Mouse (Mus musculus): ENCODE measurements around the gene Neurl2. TPM values are rescaled to one million over a fixed set of nuclear protein-coding genes. Genes with fewer than 3 reads are reported as not detected.
A peak's percentile ranks its signal among the peaks of the same experiment; 100 is the strongest.
"Not testable (repeated sequence)": the region's sequence is repeated elsewhere in the genome, so short reads cannot be mapped to it uniquely, and the experiment has no call there.

Gene Neurl2
- polyA plus RNA-seq, 2 experiments: 5.5 to 7.2 TPM

- ATAC-seq (ENCODE audit: low FRiP score, low read depth): peak; percentile 30
- peaks cover 10% of the 10 kb centered on the region; the same call in 1 of the 2 replicates for H3K4me1 ChIP-seq (ENCODE audit: control insufficient read depth, insufficient read depth, low read length)
- H3K27me3 ChIP-seq (ENCODE audit: control insufficient read depth, insufficient read depth, low read length): peaks cover 41% of the 10 kb centered on the region
- 1% methylated on average over 42 of the region's 42 CpGs for WGBS
- peak overlapping the region; percentile 52 for H3K4me3 ChIP-seq (replicated peaks; ENCODE audit: low read length)
- H3K27ac ChIP-seq (replicated peaks; ENCODE audit: low read depth, low read length): no peak overlapping the region
- peak overlapping the region; percentile 34; the same call in 1 of the 2 replicates for H3K9ac ChIP-seq (ENCODE audit: low read depth, low read length, severe bottlenecking)
- H3K36me3 ChIP-seq (ENCODE audit: control insufficient read depth, insufficient read depth, low read length): no peaks in the 10 kb centered on the region
- peak overlapping the region; percentile 97 for H3K4me2 ChIP-seq (replicated peaks; ENCODE audit: low read depth, low read length, severe bottlenecking)
- TF ChIP-seq POLR2A (IDR thresholded peaks at IDR 0.05; ENCODE audit: borderline replicate concordance, extremely low read depth, insufficient read depth, insufficient read length): no peak
- no peak for DNase-seq (ENCODE audit: low spot score)
- H3K9me3 ChIP-seq (ENCODE audit: control insufficient read depth, low read length): no peaks in the 10 kb centered on the region
Measured at GRCm38 (mm10) chr2:164856309-164857100, 23.2 kb upstream of the Neurl2 start.

- H3K9ac ChIP-seq (ENCODE audit: low read depth, low read length, severe bottlenecking); H3K9me3 ChIP-seq (ENCODE audit: control insufficient read depth, low read length); H3K4me3 ChIP-seq (replicated peaks; ENCODE audit: low read length); DNase-seq (ENCODE audit: low spot score); H3K27ac ChIP-seq (replicated peaks; ENCODE audit: low read depth, low read length); H3K4me2 ChIP-seq (replicated peaks; ENCODE audit: low read depth, low read length, severe bottlenecking); ATAC-seq (ENCODE audit: low FRiP score, low read depth); H3K36me3 ChIP-seq (ENCODE audit: control insufficient read depth, insufficient read depth, low read length): not testable (repeated sequence)
- Histone ChIP-seq H3K27me3 (ENCODE audit: control insufficient read depth, insufficient read depth, low read length) (peaks cover 41% of the 10 kb centered on the region), H3K4me1 (ENCODE audit: control insufficient read depth, insufficient read depth, low read length) (peaks cover 10% of the 10 kb centered on the region; the same call in 1 of the 2 replicates)
- WGBS: 86% methylated on average over 5 of the region's 5 CpGs
Measured at GRCm38 (mm10) chr2:164855572-164855971, 22.3 kb upstream of the Neurl2 start.

DNA sequence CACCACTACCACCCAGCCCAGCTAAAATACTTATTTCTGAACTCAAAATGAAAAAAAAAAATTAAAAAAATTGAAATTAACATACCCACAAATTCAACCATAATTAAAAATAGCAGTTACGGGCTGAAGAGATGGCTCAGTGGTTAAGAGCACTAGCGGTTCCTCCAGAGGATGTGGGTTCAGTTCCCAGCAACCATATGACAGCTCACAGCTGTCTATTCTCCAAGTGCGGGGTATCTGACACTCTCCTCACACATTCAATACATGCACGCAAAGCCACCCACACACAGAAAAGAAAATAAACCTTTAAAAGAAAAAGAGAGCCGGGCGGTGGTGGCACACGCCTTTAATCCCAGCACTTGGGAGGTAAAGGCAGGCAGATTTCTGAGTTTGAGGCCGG is 16.8 kb upstream of the Neurl2 start:
- no peak for DNase-seq (ENCODE audit: low spot score)
- Histone ChIP-seq H3K4me3 (replicated peaks; ENCODE audit: low read length) (no peak overlapping the region), H3K9me3 (ENCODE audit: control insufficient read depth, low read length) (no peaks in the 10 kb centered on the region), H3K4me2 (replicated peaks; ENCODE audit: low read depth, low read length, severe bottlenecking) (no peak overlapping the region), H3K4me1 (ENCODE audit: control insufficient read depth, insufficient read depth, low read length) (no peaks in the 10 kb centered on the region), H3K27ac (replicated peaks; ENCODE audit: low read depth, low read length) (no peak overlapping the region), H3K27me3 (ENCODE audit: control insufficient read depth, insufficient read depth, low read length) (peaks cover 4% of the 10 kb centered on the region), H3K36me3 (ENCODE audit: control insufficient read depth, insufficient read depth, low read length) (no peaks in the 10 kb centered on the region), H3K9ac (ENCODE audit: low read depth, low read length, severe bottlenecking) (no peak overlapping the region)
- no peak for ATAC-seq (ENCODE audit: low FRiP score, low read depth)
- 85% methylated on average over 8 of the region's 8 CpGs for WGBS
- no peak for TF ChIP-seq POLR2A (IDR thresholded peaks at IDR 0.05; ENCODE audit: borderline replicate concordance, extremely low read depth, insufficient read depth, insufficient read length)

GRCm38 (mm10) chr2:164845782-164846181 is 12.5 kb upstream of the Neurl2 start:
- H3K27me3 ChIP-seq (ENCODE audit: control insufficient read depth, insufficient read depth, low read length): no peaks in the 10 kb centered on the region
- TF ChIP-seq POLR2A (IDR thresholded peaks at IDR 0.05; ENCODE audit: borderline replicate concordance, extremely low read depth, insufficient read depth, insufficient read length): no peak
- H3K4me3 ChIP-seq (replicated peaks; ENCODE audit: low read length): no peak overlapping the region
- DNase-seq (ENCODE audit: low spot score) (no peak), ATAC-seq (ENCODE audit: low FRiP score, low read depth) (no peak)
- no peaks in the 10 kb centered on the region for H3K4me1 ChIP-seq (ENCODE audit: control insufficient read depth, insufficient read depth, low read length)
- H3K36me3 ChIP-seq (ENCODE audit: control insufficient read depth, insufficient read depth, low read length): no peaks in the 10 kb centered on the region
- no peaks in the 10 kb centered on the region for H3K9me3 ChIP-seq (ENCODE audit: control insufficient read depth, low read length)
- H3K4me2 ChIP-seq (replicated peaks; ENCODE audit: low read depth, low read length, severe bottlenecking): no peak overlapping the region
- H3K9ac ChIP-seq (ENCODE audit: low read depth, low read length, severe bottlenecking): no peak overlapping the region
- 51% methylated on average over 3 of the region's 3 CpGs for WGBS
- H3K27ac ChIP-seq (replicated peaks; ENCODE audit: low read depth, low read length): no peak overlapping the region

DNA sequence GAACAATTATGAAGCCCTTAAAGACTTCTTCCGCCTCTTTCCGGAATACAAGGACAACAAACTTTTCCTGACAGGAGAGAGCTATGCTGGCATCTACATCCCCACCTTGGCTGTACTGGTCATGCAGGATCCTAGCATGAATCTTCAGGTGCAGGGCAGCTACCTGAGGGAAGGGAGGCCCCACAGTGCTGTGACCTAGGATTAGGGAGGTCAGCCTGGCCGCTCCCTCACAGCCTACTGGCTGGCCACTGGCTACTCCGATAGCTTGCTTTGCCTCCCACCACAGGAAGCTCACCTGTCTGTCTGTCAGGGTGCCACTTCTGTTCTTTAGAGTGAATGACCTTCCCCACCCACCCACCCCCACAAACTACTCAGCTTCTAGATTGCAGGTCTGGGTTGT is 1.9 kb upstream of the Neurl2 start:
- DNase-seq (ENCODE audit: low spot score): no peak
- Histone ChIP-seq H3K9me3 (ENCODE audit: control insufficient read depth, low read length) (no peaks in the 10 kb centered on the region), H3K27me3 (ENCODE audit: control insufficient read depth, insufficient read depth, low read length) (no peaks in the 10 kb centered on the region), H3K36me3 (ENCODE audit: control insufficient read depth, insufficient read depth, low read length) (peaks cover 32% of the 10 kb centered on the region), H3K9ac (ENCODE audit: low read depth, low read length, severe bottlenecking) (no peak overlapping the region), H3K4me1 (ENCODE audit: control insufficient read depth, insufficient read depth, low read length) (peaks cover 12% of the 10 kb centered on the region), H3K4me2 (replicated peaks; ENCODE audit: low read depth, low read length, severe bottlenecking) (no peak overlapping the region), H3K27ac (replicated peaks; ENCODE audit: low read depth, low read length) (no peak overlapping the region), H3K4me3 (replicated peaks; ENCODE audit: low read length) (no peak overlapping the region)
- ATAC-seq (ENCODE audit: low FRiP score, low read depth): no peak
- no peak for TF ChIP-seq POLR2A (IDR thresholded peaks at IDR 0.05; ENCODE audit: borderline replicate concordance, extremely low read depth, insufficient read depth, insufficient read length)
- WGBS: 98% methylated on average over 4 of the region's 4 CpGs
